Mouse (Mus musculus): Measurements from ENCODE around the gene Carmil3. TPM values are rescaled to one million over a fixed set of nuclear protein-coding genes. Genes with fewer than 3 reads are reported as not detected.

The Carmil3 gene
- total RNA-seq (2021) (1 to 10 TPM; 1.3 to 2.0 TPM), polyA plus RNA-seq (2012; rRNA removed) (3.4 and 4.8 TPM in 2 replicates)
- long read RNA-seq, full-length matches to known transcripts = 1 of 3 reads
- long read RNA-seq, partial matches to known transcripts = 0 of 3 reads
- long read RNA-seq, other reads (novel, unspliced or antisense) = 2 of 3 reads

- peak; percentile 74 to 80 for DNase-seq
- Histone ChIP-seq H3K27me3 (ENCODE audit: control insufficient read depth, insufficient read depth, low read length) (no peaks in the 10 kb centered on the region), H3K9ac (ENCODE audit: low read depth, low read length) (peak within 1 kb of the TSS; percentile 76), H3K36me3 (ENCODE audit: control insufficient read depth, insufficient read depth, low read length) (no peaks in the 10 kb centered on the region), H3K4me1 (ENCODE audit: control insufficient read depth, insufficient read depth, low read length) (no peaks in the 10 kb centered on the region), H3K27ac (peak within 1 kb of the TSS; percentile 51; the same call in 1 of the 2 replicates), H3K4me3 (peak within 1 kb of the TSS; percentile 64), H3K79me2 (replicated peaks; ENCODE audit: control insufficient read depth, insufficient read depth, low read length) (no peaks in the 10 kb centered on the region)
- TF ChIP-seq CTCF (IDR thresholded peaks at IDR 0.05) (0 out of 2 replicates have a peak, but pooled peaks have one; percentile 5), POLR2A (IDR thresholded peaks at IDR 0.05; ENCODE audit: insufficient read depth, low read depth, low read length) (no peak), EP300 (IDR thresholded peaks at IDR 0.05; ENCODE audit: insufficient read depth, low read depth, low read length) (no peak)
- intact Hi-C loops (cut with DNase I) = no loop called here
- 1% methylated on average over 68 of the region's 68 CpGs for WGBS
Observed at GRCm38 (mm10) chr14:55490361-55491201, at the start of gene Carmil3. Gene Carmil3, plus strand, starts transcription at chr14:55490651.

GRCm38 (mm10) chr14:55457693-55458092 lies 32.8 kb upstream of the Carmil3 start:
- 78% methylated on average over 2 of the region's 2 CpGs for WGBS
- Histone ChIP-seq H3K4me3 (no peak overlapping the region), H3K27me3 (ENCODE audit: control insufficient read depth, insufficient read depth, low read length) (no peaks in the 10 kb centered on the region), H3K4me1 (ENCODE audit: control insufficient read depth, insufficient read depth, low read length) (no peaks in the 10 kb centered on the region), H3K27ac (no peak overlapping the region), H3K79me2 (replicated peaks; ENCODE audit: control insufficient read depth, insufficient read depth, low read length) (no peaks in the 10 kb centered on the region), H3K36me3 (ENCODE audit: control insufficient read depth, insufficient read depth, low read length) (no peaks in the 10 kb centered on the region), H3K9ac (ENCODE audit: low read depth, low read length) (no peak overlapping the region)
- no peak for DNase-seq
- TF ChIP-seq POLR2A (IDR thresholded peaks at IDR 0.05; ENCODE audit: insufficient read depth, low read depth, low read length) (no peak), EP300 (IDR thresholded peaks at IDR 0.05; ENCODE audit: insufficient read depth, low read depth, low read length) (no peak), CTCF (IDR thresholded peaks at IDR 0.05) (no peak)
- intact Hi-C loops (cut with DNase I) = no loop called here

DNA sequence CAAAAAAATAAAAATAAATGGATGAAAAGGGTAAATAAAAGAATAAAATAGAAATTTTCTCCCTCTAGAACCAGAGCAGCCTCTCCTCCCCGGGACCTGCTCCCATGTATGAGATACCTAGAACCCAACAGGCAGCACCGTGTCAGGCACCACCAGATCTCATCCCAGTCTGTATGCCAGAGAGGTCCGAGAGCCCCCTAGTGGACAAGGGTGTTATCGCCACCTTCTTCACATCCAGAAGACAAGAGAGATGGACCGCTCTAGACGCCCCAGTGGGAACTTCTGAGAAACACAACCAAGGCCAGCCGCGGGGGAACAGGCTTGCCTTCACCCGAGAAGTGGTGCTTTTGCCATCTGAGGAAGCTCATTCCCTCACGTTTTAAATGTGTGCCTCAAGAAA lies 32.2 kb upstream of the Carmil3 start:
- Histone ChIP-seq H3K4me3 (no peak overlapping the region), H3K4me1 (ENCODE audit: control insufficient read depth, insufficient read depth, low read length) (no peaks in the 10 kb centered on the region), H3K27ac (no peak overlapping the region), H3K79me2 (replicated peaks; ENCODE audit: control insufficient read depth, insufficient read depth, low read length) (no peaks in the 10 kb centered on the region), H3K27me3 (ENCODE audit: control insufficient read depth, insufficient read depth, low read length) (no peaks in the 10 kb centered on the region), H3K36me3 (ENCODE audit: control insufficient read depth, insufficient read depth, low read length) (no peaks in the 10 kb centered on the region), H3K9ac (ENCODE audit: low read depth, low read length) (no peak overlapping the region)
- DNase-seq = peak; percentile 49 to 54
- WGBS = 7% methylated on average over 10 of the region's 10 CpGs
- intact Hi-C loops (cut with DNase I) = no loop called here
- no peak for TF ChIP-seq EP300 (IDR thresholded peaks at IDR 0.05; ENCODE audit: insufficient read depth, low read depth, low read length)
- TF ChIP-seq CTCF (IDR thresholded peaks at IDR 0.05) = peak; percentile 81

DNA sequence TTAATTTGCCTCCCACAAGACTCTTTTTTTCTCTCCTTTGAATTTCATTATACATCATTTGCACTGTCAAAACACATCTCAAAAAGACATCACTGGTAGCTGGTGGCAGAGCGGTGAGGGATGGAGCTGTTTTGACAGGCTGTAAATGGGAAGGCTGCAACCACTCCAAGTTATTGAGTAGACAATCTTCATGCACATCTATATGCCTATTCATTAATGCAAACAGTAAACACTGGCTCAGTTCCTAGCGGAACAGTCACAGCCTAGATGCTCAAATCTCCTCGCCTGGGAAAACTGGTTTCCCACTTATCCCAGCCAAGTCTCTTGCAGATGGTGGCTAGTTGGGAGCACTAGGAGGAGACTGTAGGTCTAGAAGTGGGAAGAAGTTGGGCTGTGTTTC lies 31.7 kb upstream of the Carmil3 start:
- intact Hi-C loops (cut with DNase I) = no loop called here
- 79% methylated on average over 3 of the region's 3 CpGs for WGBS

GRCm38 (mm10) chr14:55459796-55460195 lies 30.7 kb upstream of the Carmil3 start:
- intact Hi-C loops (cut with DNase I) = no loop called here

More for the DNA sequence above, 31.7 kb upstream of the Carmil3 start:
- no peaks in the 10 kb centered on the region for H3K4me1 ChIP-seq (ENCODE audit: control insufficient read depth, insufficient read depth, low read length)
- no peaks in the 10 kb centered on the region for H3K36me3 ChIP-seq (ENCODE audit: control insufficient read depth, insufficient read depth, low read length)
- no peak for DNase-seq
- H3K79me2 ChIP-seq (replicated peaks; ENCODE audit: control insufficient read depth, insufficient read depth, low read length) = no peaks in the 10 kb centered on the region
- no peaks in the 10 kb centered on the region for H3K27me3 ChIP-seq (ENCODE audit: control insufficient read depth, insufficient read depth, low read length)
- TF ChIP-seq EP300 (IDR thresholded peaks at IDR 0.05; ENCODE audit: insufficient read depth, low read depth, low read length) = no peak
- TF ChIP-seq CTCF (IDR thresholded peaks at IDR 0.05) = no peak
- TF ChIP-seq POLR2A (IDR thresholded peaks at IDR 0.05; ENCODE audit: insufficient read depth, low read depth, low read length) = no peak
- H3K27ac ChIP-seq = no peak overlapping the region
- H3K4me3 ChIP-seq = no peak overlapping the region
- no peak overlapping the region for H3K9ac ChIP-seq (ENCODE audit: low read depth, low read length)

GRCm38 (mm10) chr14:55460297-55460696 lies 30.2 kb upstream of the Carmil3 start:
- intact Hi-C loops (cut with DNase I) = no loop called here
- DNase-seq = no peak
- WGBS = 71% methylated on average over 10 of the region's 10 CpGs
- Histone ChIP-seq H3K27me3 (ENCODE audit: control insufficient read depth, insufficient read depth, low read length) (no peaks in the 10 kb centered on the region), H3K9ac (ENCODE audit: low read depth, low read length) (no peak overlapping the region), H3K4me1 (ENCODE audit: control insufficient read depth, insufficient read depth, low read length) (no peaks in the 10 kb centered on the region), H3K36me3 (ENCODE audit: control insufficient read depth, insufficient read depth, low read length) (no peaks in the 10 kb centered on the region), H3K79me2 (replicated peaks; ENCODE audit: control insufficient read depth, insufficient read depth, low read length) (no peaks in the 10 kb centered on the region), H3K4me3 (no peak overlapping the region), H3K27ac (no peak overlapping the region)
- TF ChIP-seq EP300 (IDR thresholded peaks at IDR 0.05; ENCODE audit: insufficient read depth, low read depth, low read length) (no peak), CTCF (IDR thresholded peaks at IDR 0.05) (no peak), POLR2A (IDR thresholded peaks at IDR 0.05; ENCODE audit: insufficient read depth, low read depth, low read length) (no peak)

More at GRCm38 (mm10) chr14:55459796-55460195, 30.7 kb upstream of the Carmil3 start:
- H3K36me3 ChIP-seq (ENCODE audit: control insufficient read depth, insufficient read depth, low read length) = no peaks in the 10 kb centered on the region
- no peaks in the 10 kb centered on the region for H3K27me3 ChIP-seq (ENCODE audit: control insufficient read depth, insufficient read depth, low read length)
- no peak for DNase-seq
- no peak overlapping the region for H3K4me3 ChIP-seq
- no peak overlapping the region for H3K27ac ChIP-seq
- no peak overlapping the region for H3K9ac ChIP-seq (ENCODE audit: low read depth, low read length)
- TF ChIP-seq CTCF (IDR thresholded peaks at IDR 0.05) (no peak), POLR2A (IDR thresholded peaks at IDR 0.05; ENCODE audit: insufficient read depth, low read depth, low read length) (no peak), EP300 (IDR thresholded peaks at IDR 0.05; ENCODE audit: insufficient read depth, low read depth, low read length) (no peak)
- WGBS = 71% methylated on average over 4 of the region's 4 CpGs
- H3K79me2 ChIP-seq (replicated peaks; ENCODE audit: control insufficient read depth, insufficient read depth, low read length) = no peaks in the 10 kb centered on the region
- no peaks in the 10 kb centered on the region for H3K4me1 ChIP-seq (ENCODE audit: control insufficient read depth, insufficient read depth, low read length)

Data from heart, adult 2 months (tissue).